Comparison of ENCODE assay signal across 9 mouse cellular contexts in genomic region chr16:89897547-89898298, GRCm38 (mm10).
DNase-seq lines count a peak whose midpoint lies in the region; ATAC-seq and TF ChIP-seq lines count a peak whose summit lies in the region.
"Had no signal": no experiment of that assay in that cellular context is flagged by ENCODE, and none has a peak within 500 bp of the region (broad histone marks: within the 10 kb centered on the region; RNA-seq: fewer than 3 reads in every experiment).

No protein-coding gene starts in this region.

- ATAC-seq in midbrain, postnatal 0 days (ENCODE audit: low FRiP score) = no peak

- WGBS in midbrain, postnatal 0 days = 80% methylated on average over 33 of the region's 33 CpGs
- 91% methylated on average over 33 of the region's 33 CpGs for WGBS in midbrain, embryonic 10.5 days

- no peak overlapping the region for H3K4me3 ChIP-seq in midbrain, postnatal 0 days (ENCODE audit: low read depth, low read length)
- no peak overlapping the region for H3K4me3 ChIP-seq in midbrain, embryonic 10.5 days

- no peak for TF ChIP-seq CTCF in midbrain, postnatal 0 days (IDR thresholded peaks at IDR 0.05)

- peak overlapping the region; percentile 6; the same call in 1 of the 2 replicates for H3K4me2 ChIP-seq in midbrain, postnatal 0 days (ENCODE audit: low read depth, low read length, poor library complexity, severe bottlenecking)

- H3K36me3 ChIP-seq in midbrain, postnatal 0 days (ENCODE audit: insufficient read depth, low read length) = no peaks in the 10 kb centered on the region
- H3K36me3 ChIP-seq in midbrain, embryonic 10.5 days = peaks cover 29% of the 10 kb centered on the region

- H3K27ac ChIP-seq in midbrain, postnatal 0 days (ENCODE audit: low read depth, low read length) = no peak overlapping the region
- no peak overlapping the region for H3K27ac ChIP-seq in midbrain, embryonic 10.5 days (replicated peaks)

- H3K9ac ChIP-seq in midbrain, postnatal 0 days (replicated peaks; ENCODE audit: low read length, poor library complexity, severe bottlenecking) = no peak overlapping the region

- no peaks in the 10 kb centered on the region for H3K9me3 ChIP-seq in midbrain, postnatal 0 days (ENCODE audit: low read length)
- peaks cover 10% of the 10 kb centered on the region; the same call in 1 of the 2 replicates for H3K9me3 ChIP-seq in midbrain, embryonic 10.5 days (replicated peaks)

- H3K27me3 ChIP-seq in midbrain, postnatal 0 days (ENCODE audit: insufficient read depth, low read length) = no peaks in the 10 kb centered on the region
- H3K27me3 ChIP-seq in midbrain, embryonic 10.5 days (ENCODE audit: low read depth, poor library complexity, severe bottlenecking) = no peaks in the 10 kb centered on the region

- DNase-seq in adrenal gland, postnatal 10 days = peak; percentile 25
- no peak for DNase-seq in adrenal gland, postnatal 25 days
- no peak for DNase-seq in midbrain, postnatal 0 days (ENCODE audit: low spot score)
- DNase-seq in midbrain, embryonic 10.5 days (ENCODE audit: low spot score) = no peak
- DNase-seq in layer of hippocampus, adult 9-11 months = peak; percentile 71
- DNase-seq in skeletal muscle tissue, adult 2 months (ENCODE audit: low read depth, low spot score) = peak; percentile 29
- DNase-seq in Muller cell, postnatal 12 days (ENCODE audit: inconsistent ontology term) = no peak
- DNase-seq in adrenal gland, adult 2 months = no peak
- DNase-seq: kidney, adult 9 months had no signal

- H3K4me1 ChIP-seq in midbrain, postnatal 0 days (ENCODE audit: insufficient read depth, low read length) = no peaks in the 10 kb centered on the region
- no peaks in the 10 kb centered on the region for H3K4me1 ChIP-seq in midbrain, embryonic 10.5 days

Comparison
In these comparisons a context has a peak if more than half of its experiments do, and no peak if none do; other contexts are left out.
1. DNase-seq: peak in adrenal gland, postnatal 10 days (single experiment), layer of hippocampus, adult 9-11 months (single experiment) and skeletal muscle tissue, adult 2 months (single experiment); none in adrenal gland, postnatal 25 days (single experiment), midbrain, postnatal 0 days (single experiment), midbrain, embryonic 10.5 days (single experiment), Muller cell, postnatal 12 days (single experiment) and adrenal gland, adult 2 months (single experiment).